Mouse (Mus musculus) stomach, postnatal 0 days (tissue): ENCODE measurements around the gene Ell3.

Experiments used
- CTCF ChIP-seq: IDR thresholded peaks from 2 replicates; pipeline ENCODE4 v1.5.1; 2016; ENCODE audit warnings: antibody characterized with exemption, low read depth, mild to moderate bottlenecking, moderate library complexity
- EP300 ChIP-seq: optimal IDR thresholded peaks from 2 replicates; pipeline ENCODE3; 2016; ENCODE audit warnings: antibody characterized with exemption

DNA sequence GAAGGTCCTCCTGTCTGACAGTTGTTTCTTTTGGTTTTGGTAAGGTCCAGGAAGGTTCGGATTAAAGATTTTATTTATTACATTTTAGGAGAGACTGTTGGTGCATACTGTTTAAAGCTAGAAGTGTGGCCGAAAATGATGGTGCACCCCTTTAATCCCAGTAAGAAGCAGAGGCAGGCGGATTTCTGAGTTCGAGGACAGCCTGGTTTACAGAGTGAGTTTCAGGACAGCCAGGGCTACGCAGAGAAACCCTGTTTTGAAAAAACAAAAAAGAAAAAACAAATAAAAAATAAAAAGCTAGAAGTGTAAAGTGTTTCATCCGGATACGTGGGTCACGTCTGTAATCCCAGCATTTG is 30.1 kb upstream of the Ell3 start:
- no peak for TF ChIP-seq EP300
- TF ChIP-seq CTCF: no peak
